Mouse (Mus musculus): ENCODE measurements around the gene Dpp9.

DNA sequence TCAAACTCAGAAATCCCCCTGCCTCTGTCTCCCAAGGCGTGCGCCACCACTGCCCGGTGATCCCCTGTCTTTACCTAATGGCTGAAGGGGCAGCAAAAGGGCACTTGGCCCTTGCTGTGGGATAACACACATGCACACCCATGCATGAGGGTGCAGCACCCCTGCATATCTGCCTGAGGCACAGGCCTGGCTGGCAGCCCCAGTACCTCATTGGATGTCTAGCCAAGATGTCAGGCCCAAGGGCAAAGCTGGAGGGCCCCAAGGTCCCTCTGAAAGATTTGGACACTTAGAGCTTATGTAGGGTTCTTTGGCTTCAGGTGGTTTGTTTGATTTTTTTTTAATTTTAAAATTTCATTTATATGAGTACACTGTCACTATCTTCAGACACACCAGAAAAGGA, 43.3 kb downstream of the Dpp9 start:
- TF ChIP-seq MAX (IDR thresholded peaks at IDR 0.05; ENCODE audit: low read depth): no peak
- no peak for TF ChIP-seq MYOD1 (IDR thresholded peaks at IDR 0.05; ENCODE audit: control insufficient read depth in 1 of 3, insufficient read length in 2 of 3, low read depth in 2 of 3)
- no peak for TF ChIP-seq E2F4 (IDR thresholded peaks at IDR 0.05; ENCODE audit: insufficient read depth)
